Mouse (Mus musculus) MEL (cell line): ENCODE data around the gene Ppp1r1a.

Source experiments
- CTCF ChIP-seq, 3 experiments: IDR thresholded peaks in 2 of 3; conservative IDR thresholded peaks in 1 of 3; 2 replicates each; pipeline ENCODE4 v1.5.1; 2011 to 2012; ENCODE audit warnings: low read length in 3 of 3, low read depth in 2 of 3, mild to moderate bottlenecking in 2 of 3, improper control_type of control experiment in 1 of 3, inconsistent platforms in 1 of 3, mixed read lengths in 1 of 3, moderate library complexity in 1 of 3; ENCODE audit not compliant: control insufficient read depth in 1 of 3, insufficient read depth in 1 of 3, poor library complexity in 1 of 3, severe bottlenecking in 1 of 3
- EP300 ChIP-seq, 2 experiments: IDR thresholded peaks; 2 replicates each; pipeline ENCODE4 v1.6.1; 2011; ENCODE audit warnings: improper control_type of control experiment in 2 of 2, low read length in 2 of 2, low read depth in 1 of 2, mild to moderate bottlenecking in 1 of 2
- GATA1 ChIP-seq: IDR thresholded peaks from 2 replicates; pipeline ENCODE4 v1.6.1; 2011; ENCODE audit warnings: low read depth, low read length, improper control_type of control experiment
- HCFC1 ChIP-seq: IDR thresholded peaks from 2 replicates; pipeline ENCODE4 v1.6.1; 2012; ENCODE audit warnings: low read depth, mild to moderate bottlenecking, inconsistent platforms, low read length, improper control_type of control experiment, moderate library complexity
- NRF1 ChIP-seq: IDR thresholded peaks from 2 replicates; pipeline ENCODE4 v1.6.1; 2014; ENCODE audit warnings: low read depth, mild to moderate bottlenecking, inconsistent platforms, low read length, improper control_type of control experiment, moderate library complexity; ENCODE audit not compliant: poor library complexity, insufficient read depth, severe bottlenecking
- POLR2AphosphoS2 ChIP-seq: IDR thresholded peaks from 2 replicates; pipeline ENCODE4 v1.6.1; 2011; ENCODE audit warnings: low read length, improper control_type of control experiment
- RCOR1 ChIP-seq: IDR thresholded peaks from 2 replicates; pipeline ENCODE4 v1.6.1; 2012; ENCODE audit warnings: low read depth, mild to moderate bottlenecking, inconsistent platforms, low read length, improper control_type of control experiment
- SMC3 ChIP-seq: IDR thresholded peaks from 2 replicates; pipeline ENCODE4 v1.6.1; 2011; ENCODE audit warnings: low read depth, low read length, improper control_type of control experiment
- TBP ChIP-seq: IDR thresholded peaks from 2 replicates; pipeline ENCODE4 v1.8.0; 2011; ENCODE audit warnings: low read depth, low read length, improper control_type of control experiment
- USF1 ChIP-seq: IDR thresholded peaks from 2 replicates; pipeline ENCODE4 v1.6.1; 2014; ENCODE audit warnings: low read depth, mild to moderate bottlenecking, inconsistent platforms, low read length, improper control_type of control experiment, moderate library complexity

DNA sequence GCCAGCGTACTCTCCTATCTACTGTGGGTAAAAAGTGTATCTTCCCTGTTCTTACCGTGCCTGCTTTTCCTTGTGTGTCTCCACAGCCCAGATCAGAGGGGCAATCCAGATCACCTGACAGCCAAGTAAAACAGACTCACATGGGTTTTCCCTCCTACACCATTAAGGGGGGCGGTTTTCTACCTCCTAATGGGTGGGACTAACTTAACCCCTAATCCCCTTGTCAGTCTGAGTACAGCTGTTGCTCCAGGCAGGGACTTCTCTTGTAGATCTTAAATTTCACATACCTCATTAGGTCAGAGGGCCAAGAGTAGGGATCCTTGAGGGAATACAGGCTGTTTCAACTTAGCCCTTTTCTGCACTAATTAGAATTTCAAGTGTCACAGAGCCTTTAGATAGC, 39.6 kb downstream of the Ppp1r1a start:
- TF ChIP-seq EP300 (IDR thresholded peaks at IDR 0.05; ENCODE audit: low read depth in 1 of 2, low read length in 2 of 2) (no peak), CTCF (IDR thresholded peaks at IDR 0.05 in 2 of 3, conservative IDR thresholded peaks at IDR 0.05 in 1 of 3; ENCODE audit: control insufficient read depth in 1 of 3, insufficient read depth in 1 of 3, low read depth in 2 of 3, low read length in 3 of 3, poor library complexity in 1 of 3, severe bottlenecking in 1 of 3) (no peak), POLR2AphosphoS2 (no peak), GATA1 (no peak), RCOR1 (no peak), HCFC1 (no peak), TBP (no peak), SMC3 (no peak), NRF1 (no peak), USF1 (no peak)
